Mouse (Mus musculus) cortical plate, adult 2 months (tissue): ENCODE data around the gene Rbl2.

Source experiments
- CTCF ChIP-seq: fragments of 200-500 bp; IDR thresholded peaks from 2 replicates; pipeline ENCODE4 v1.5.1; 2011; ENCODE audit warnings: mild to moderate bottlenecking, control low read depth, low read length; ENCODE audit not compliant: insufficient read depth; ENCODE audit errors: extremely low read depth
- POLR2A ChIP-seq: fragments of 200-500 bp; IDR thresholded peaks from 2 replicates; pipeline ENCODE4 v1.6.1; 2011; ENCODE audit warnings: mild to moderate bottlenecking, low read length, control low read depth; ENCODE audit not compliant: insufficient read depth; ENCODE audit errors: extremely low read depth

- TF ChIP-seq CTCF (no peak), POLR2A (no peak)
These were observed 78.9 kb downstream of the Rbl2 start for GRCm38 (mm10) chr8:91148643-91149178.
